Mouse (Mus musculus) limb, embryonic 15.5 days (tissue): ENCODE data around the gene Arhgap20. TPM values are rescaled to one million over a fixed set of nuclear protein-coding genes. Genes with fewer than 3 reads are reported as not detected.

Source experiments
- ATAC-seq: fragments of 200-750 bp; cut with Nextera tagmentation; 2 replicates; pipeline ENCODE4 v1.8.0; 2017; ENCODE audit warnings: low read depth, moderate TSS enrichment; ENCODE audit not compliant: insufficient number of reproducible peaks, low FRiP score, low TSS enrichment
- H3K27ac ChIP-seq: fragments of 300-500 bp; sonication (generic); 2 replicates; pipeline ENCODE4 v1.5.1; 2015; ENCODE audit warnings: moderate library complexity, mild to moderate bottlenecking, inconsistent platforms
- H3K27me3 ChIP-seq: fragments of 300-500 bp; sonication (generic); 2 replicates; pipeline ENCODE4 v1.6.1; 2015; ENCODE audit warnings: inconsistent platforms
- H3K36me3 ChIP-seq: fragments of 300-500 bp; sonication (generic); 2 replicates; pipeline ENCODE4 v1.6.1; 2015; ENCODE audit warnings: inconsistent platforms
- H3K4me1 ChIP-seq: fragments of 300-500 bp; sonication (generic); 2 replicates; pipeline ENCODE4 v1.6.1; 2015; ENCODE audit warnings: inconsistent platforms
- H3K4me2 ChIP-seq: fragments of 300-500 bp; sonication (generic); 2 replicates; pipeline ENCODE4 v1.6.1; 2015; ENCODE audit warnings: mild to moderate bottlenecking, inconsistent platforms
- H3K4me3 ChIP-seq: fragments of 300-500 bp; sonication (generic); 2 replicates; pipeline ENCODE4 v1.5.1; 2015; ENCODE audit warnings: mild to moderate bottlenecking, inconsistent platforms
- H3K9ac ChIP-seq: fragments of 300-500 bp; sonication (generic); 2 replicates; pipeline ENCODE4 v1.6.1; 2015; ENCODE audit warnings: inconsistent platforms
- H3K9me3 ChIP-seq: fragments of 300-500 bp; sonication (generic); 2 replicates; pipeline ENCODE4 v1.6.1; 2016; ENCODE audit warnings: inconsistent platforms
- WGBS: fragments of 180-500 bp; shearing (Covaris S2); methylation state at CpG from one replicate; pipeline ENCODE4 v1.1.7; 2015; 5-methylcytosine and 5-hydroxymethylcytosine counted together
- polyA plus RNA-seq: library from polyadenylated mRNA; unstranded; fragments of >200 nt; fragmentation: Nextera tagmentation; extraction: Ambion mirVana; gene quantifications from 2 replicates; pipeline ENCODE4 v1.2.1, GENCODE M21; 2015

Gene Arhgap20
- polyA plus RNA-seq, 1 experiment from 2014 or later: 9.5 TPM

DNA sequence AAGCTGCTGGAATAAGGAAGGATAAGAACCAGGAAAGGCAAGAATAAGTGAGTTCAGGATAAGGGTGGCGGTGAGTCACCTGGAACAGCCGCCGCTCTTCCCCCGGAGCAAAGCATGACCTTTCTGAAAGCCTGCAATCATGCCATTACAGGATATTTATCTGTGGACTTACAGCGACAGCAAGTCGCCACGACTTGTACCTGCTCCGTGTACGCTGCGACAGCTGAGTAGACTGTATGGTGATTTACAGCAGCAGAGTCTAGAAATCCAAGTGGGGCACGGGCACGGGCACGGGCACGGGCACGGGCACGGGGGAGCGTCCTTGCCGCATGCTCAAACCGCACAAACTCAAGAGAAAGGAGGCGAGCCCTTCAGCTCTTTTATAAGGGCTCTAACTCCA is 110.4 kb downstream of the Arhgap20 start:
- 77% methylated on average over 20 of the region's 20 CpGs for WGBS
- Histone ChIP-seq H3K9me3 (no peaks in the 10 kb centered on the region), H3K27me3 (no peaks in the 10 kb centered on the region), H3K4me2 (peak overlapping the region; percentile 29; the same call in 1 of the 2 replicates), H3K9ac (no peak overlapping the region), H3K36me3 (no peaks in the 10 kb centered on the region), H3K4me3 (no peak overlapping the region), H3K4me1 (no peaks in the 10 kb centered on the region), H3K27ac (no peak overlapping the region)
- no peak for ATAC-seq

DNA sequence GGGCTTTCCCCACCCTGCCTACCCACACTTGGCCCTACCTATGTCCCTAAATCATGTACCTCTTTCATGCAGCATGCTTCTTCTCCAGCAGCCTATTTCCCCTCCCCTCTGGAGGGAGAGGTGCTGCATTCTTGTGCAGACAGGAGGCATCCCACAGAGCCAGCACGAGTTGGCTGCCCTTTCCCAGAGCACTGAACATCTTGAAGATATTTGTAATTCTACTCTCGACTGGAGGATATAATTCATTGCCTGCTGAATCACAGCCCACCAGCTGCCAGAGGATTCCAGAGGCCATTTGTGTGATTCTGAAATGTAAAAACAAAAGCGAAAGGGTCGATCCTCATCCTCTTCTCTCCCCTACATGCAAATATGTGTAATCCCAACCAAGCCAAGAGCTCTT is 116.2 kb downstream of the Arhgap20 start:
- no peak overlapping the region for H3K4me2 ChIP-seq

DNA sequence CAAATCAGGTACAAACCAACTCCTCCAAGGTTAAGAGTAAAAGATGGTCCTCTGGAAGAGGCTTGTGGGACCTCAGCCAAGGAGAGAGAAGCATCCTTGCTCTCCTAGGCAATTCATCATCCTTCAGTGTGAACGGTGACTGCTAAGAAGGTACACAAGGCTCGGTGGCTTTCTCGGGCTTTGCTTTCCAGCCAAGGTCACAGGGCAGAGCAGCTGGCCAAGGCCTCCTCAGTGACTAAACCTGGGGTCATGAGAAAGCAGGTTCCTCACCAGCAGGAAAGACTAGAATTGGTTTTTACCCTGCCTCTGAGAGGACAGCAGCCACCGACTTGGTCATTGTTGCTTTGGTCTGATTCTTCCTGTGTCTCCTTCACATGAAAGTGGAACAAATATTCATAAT is 116.7 kb downstream of the Arhgap20 start:
- ATAC-seq: no peak
- Histone ChIP-seq H3K4me1 (peaks cover 4% of the 10 kb centered on the region), H3K4me2 (no peak overlapping the region), H3K4me3 (no peak overlapping the region), H3K9me3 (no peaks in the 10 kb centered on the region), H3K27ac (no peak overlapping the region), H3K27me3 (no peaks in the 10 kb centered on the region), H3K36me3 (no peaks in the 10 kb centered on the region), H3K9ac (no peak overlapping the region)
- WGBS: 77% methylated on average over 4 of the region's 4 CpGs

More for the DNA sequence above, 116.2 kb downstream of the Arhgap20 start:
- ATAC-seq: no peak
- H3K9me3 ChIP-seq: no peaks in the 10 kb centered on the region
- no peaks in the 10 kb centered on the region for H3K36me3 ChIP-seq
- H3K4me3 ChIP-seq: no peak overlapping the region
- H3K9ac ChIP-seq: no peak overlapping the region
- H3K4me1 ChIP-seq: peaks cover 4% of the 10 kb centered on the region
- WGBS: 17% methylated on average over 4 of the region's 4 CpGs
- H3K27me3 ChIP-seq: no peaks in the 10 kb centered on the region
- H3K27ac ChIP-seq: no peak overlapping the region

DNA sequence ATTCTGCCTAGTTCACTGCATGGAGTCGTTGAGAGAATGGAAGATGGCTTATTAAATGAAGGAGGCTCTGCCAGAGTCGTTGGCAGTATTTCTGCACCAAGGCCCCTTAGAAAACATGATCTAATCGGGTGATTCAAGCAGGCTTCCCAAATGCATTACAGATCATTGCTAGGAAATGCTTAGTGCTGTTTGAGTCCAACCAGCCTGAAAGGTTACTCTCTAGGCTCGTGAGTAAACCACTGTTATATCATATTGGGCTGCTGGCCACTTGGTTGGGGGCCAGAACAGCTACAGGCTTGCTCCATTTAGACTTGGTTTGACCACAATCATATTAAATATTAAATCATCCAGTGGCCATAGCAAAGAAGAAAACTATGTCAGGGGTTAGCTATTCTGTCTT is 118.2 kb downstream of the Arhgap20 start:
- 0 out of 2 replicates have a peak, but pooled peaks have one; percentile 19 for ATAC-seq
- H3K9me3 ChIP-seq: no peaks in the 10 kb centered on the region
- no peak overlapping the region for H3K4me2 ChIP-seq
- no peaks in the 10 kb centered on the region for H3K27me3 ChIP-seq
- no peak overlapping the region for H3K9ac ChIP-seq
- H3K4me3 ChIP-seq: no peak overlapping the region
- H3K27ac ChIP-seq: peak overlapping the region; percentile 54; the same call in 1 of the 2 replicates
- WGBS: 51% methylated on average over 4 of the region's 4 CpGs
- H3K4me1 ChIP-seq: peaks cover 4% of the 10 kb centered on the region
- no peaks in the 10 kb centered on the region for H3K36me3 ChIP-seq

DNA sequence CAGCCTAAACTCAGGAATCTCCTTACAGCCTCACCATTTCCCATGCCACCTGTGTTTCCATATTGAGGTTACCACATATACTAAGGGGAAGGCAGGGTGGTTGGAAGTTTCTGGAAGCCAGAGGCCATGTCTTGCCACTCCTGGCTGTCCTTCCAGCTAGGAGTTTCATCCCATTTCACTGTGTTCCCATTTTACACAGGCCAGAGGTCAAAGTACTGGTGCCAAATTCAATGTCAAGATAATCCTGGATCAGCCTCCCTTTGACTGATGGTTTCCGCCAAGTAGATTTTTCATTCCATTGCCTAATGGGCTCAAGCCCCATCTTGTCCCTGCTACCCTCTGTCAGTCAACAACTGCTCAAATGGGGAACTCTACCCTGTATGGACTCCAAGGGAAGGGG is 127.8 kb downstream of the Arhgap20 start:
- no peak for ATAC-seq
- no peaks in the 10 kb centered on the region for H3K36me3 ChIP-seq
- H3K4me3 ChIP-seq: no peak overlapping the region
- H3K4me1 ChIP-seq: no peaks in the 10 kb centered on the region
- no peak overlapping the region for H3K27ac ChIP-seq
- H3K4me2 ChIP-seq: no peak overlapping the region
- no peak overlapping the region for H3K9ac ChIP-seq
- no peaks in the 10 kb centered on the region for H3K27me3 ChIP-seq
- WGBS: 95% methylated on average over 1 of the region's 1 CpGs
- H3K9me3 ChIP-seq: no peaks in the 10 kb centered on the region

Other genes starting within 250 kb of the Arhgap20 start
- gene Fdx1, start 198.2 kb downstream of the Arhgap20 start, polyA plus RNA-seq: 71.8 and 77.8 TPM in 2 replicates